Mouse (Mus musculus): Measurements from ENCODE around the gene Cd300a. TPM values are rescaled to one million over a fixed set of nuclear protein-coding genes. Genes with fewer than 3 reads are reported as not detected.
A peak's percentile ranks its signal among the peaks of the same experiment; 100 is the strongest.
"Not testable (repeated sequence)": the region's sequence is repeated elsewhere in the genome, so short reads cannot be mapped to it uniquely, and the experiment has no call there.

Cd300a gene
- polyA plus RNA-seq, 1 experiment from 2014 or later = 1.1 TPM

- no peaks in the 10 kb centered on the region for H3K36me3 ChIP-seq (ENCODE audit: control insufficient read depth, insufficient read depth, low read length)
- no peak for ATAC-seq (ENCODE audit: insufficient number of reproducible peaks, insufficient read depth, low FRiP score, low read depth)
- no peaks in the 10 kb centered on the region for H3K27me3 ChIP-seq (ENCODE audit: control insufficient read depth, insufficient read depth, low read length)
- H3K4me2 ChIP-seq (ENCODE audit: low read length) = no peak overlapping the region
- 67% methylated on average over 4 of the region's 4 CpGs for WGBS
- no peaks in the 10 kb centered on the region for H3K9me3 ChIP-seq (ENCODE audit: control insufficient read depth, low read length)
- no peak overlapping the region for H3K9ac ChIP-seq (ENCODE audit: low read length)
- peak overlapping the region; percentile 27 to 37; a peak in 3 of 4 replicates for H3K27ac ChIP-seq (replicated peaks in 1 of 2; ENCODE audit: control insufficient read depth in 1 of 2, insufficient read depth in 1 of 2, low read depth in 2 of 2, low read length in 2 of 2)
- H3K4me3 ChIP-seq (ENCODE audit: control insufficient read depth in 1 of 2, insufficient read depth in 1 of 2, low read depth in 1 of 2, low read length in 2 of 2) = no peak overlapping the region
- peaks cover 0 to 4% of the 10 kb centered on the region in 2 experiments; a peak in 1 of 4 replicates for H3K4me1 ChIP-seq (ENCODE audit: control insufficient read depth in 2 of 2, insufficient read depth in 2 of 2, low read length in 2 of 2)
Observed at GRCm38 (mm10) chr11:114884380-114885100, 5.3 kb upstream of the Cd300a start.

- ATAC-seq (ENCODE audit: insufficient number of reproducible peaks, insufficient read depth, low FRiP score, low read depth) = no peak
- Histone ChIP-seq H3K4me2 (ENCODE audit: low read length) (no peak overlapping the region), H3K36me3 (ENCODE audit: control insufficient read depth, insufficient read depth, low read length) (no peaks in the 10 kb centered on the region), H3K9me3 (ENCODE audit: control insufficient read depth, low read length) (no peaks in the 10 kb centered on the region), H3K4me3 (ENCODE audit: control insufficient read depth in 1 of 2, insufficient read depth in 1 of 2, low read depth in 1 of 2, low read length in 2 of 2) (no peak overlapping the region), H3K27me3 (ENCODE audit: control insufficient read depth, insufficient read depth, low read length) (no peaks in the 10 kb centered on the region), H3K27ac (replicated peaks in 1 of 2; ENCODE audit: control insufficient read depth in 1 of 2, insufficient read depth in 1 of 2, low read depth in 2 of 2, low read length in 2 of 2) (no peak overlapping the region), H3K9ac (ENCODE audit: low read length) (no peak overlapping the region), H3K4me1 (ENCODE audit: control insufficient read depth in 2 of 2, insufficient read depth in 2 of 2, low read length in 2 of 2) (no peaks in the 10 kb centered on the region)
- WGBS = 49% methylated on average over 5 of the region's 5 CpGs
Observed at GRCm38 (mm10) chr11:114890542-114890941, 701 bp downstream of the Cd300a start.

GRCm38 (mm10) chr11:114896085-114896484 is 6.2 kb downstream of the Cd300a start:
- ATAC-seq (ENCODE audit: insufficient number of reproducible peaks, insufficient read depth, low FRiP score, low read depth) = no peak
- Histone ChIP-seq H3K9ac (ENCODE audit: low read length) (no peak overlapping the region), H3K9me3 (ENCODE audit: control insufficient read depth, low read length) (no peaks in the 10 kb centered on the region), H3K27me3 (ENCODE audit: control insufficient read depth, insufficient read depth, low read length) (no peaks in the 10 kb centered on the region), H3K4me1 (ENCODE audit: control insufficient read depth in 2 of 2, insufficient read depth in 2 of 2, low read length in 2 of 2) (no peaks in the 10 kb centered on the region), H3K4me2 (ENCODE audit: low read length) (no peak overlapping the region), H3K4me3 (ENCODE audit: control insufficient read depth in 1 of 2, insufficient read depth in 1 of 2, low read depth in 1 of 2, low read length in 2 of 2) (no peak overlapping the region), H3K36me3 (ENCODE audit: control insufficient read depth, insufficient read depth, low read length) (no peaks in the 10 kb centered on the region), H3K27ac (replicated peaks in 1 of 2; ENCODE audit: control insufficient read depth in 1 of 2, insufficient read depth in 1 of 2, low read depth in 2 of 2, low read length in 2 of 2) (no peak overlapping the region)
- WGBS = 76% methylated on average over 3 of the region's 3 CpGs

DNA sequence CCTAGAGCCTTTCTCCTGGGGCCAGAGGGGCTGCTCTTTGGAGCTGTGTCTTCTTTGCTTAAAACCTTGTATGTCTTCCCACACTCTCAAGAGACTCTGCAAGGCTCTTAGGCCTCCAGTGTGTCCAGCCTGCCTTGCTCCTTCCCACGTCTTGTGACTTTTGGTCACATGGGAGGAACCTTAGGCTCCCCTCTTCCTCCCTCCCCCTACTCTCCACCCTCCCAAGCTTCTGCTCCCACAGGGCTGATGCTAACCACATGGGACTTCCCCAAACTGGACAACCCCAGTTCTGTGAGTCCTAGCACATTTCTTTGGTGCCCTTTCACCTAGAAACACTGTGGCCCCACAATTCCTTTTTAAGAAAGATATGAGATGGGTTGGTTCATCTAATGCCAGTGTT is 8.2 kb downstream of the Cd300a start:
- H3K4me2 ChIP-seq (ENCODE audit: low read length) = no peak overlapping the region
- no peak overlapping the region for H3K27ac ChIP-seq (replicated peaks in 1 of 2; ENCODE audit: control insufficient read depth in 1 of 2, insufficient read depth in 1 of 2, low read depth in 2 of 2, low read length in 2 of 2)
- no peak for ATAC-seq (ENCODE audit: insufficient number of reproducible peaks, insufficient read depth, low FRiP score, low read depth)
- no peak overlapping the region for H3K4me3 ChIP-seq (ENCODE audit: control insufficient read depth in 1 of 2, insufficient read depth in 1 of 2, low read depth in 1 of 2, low read length in 2 of 2)
- no peaks in the 10 kb centered on the region for H3K9me3 ChIP-seq (ENCODE audit: control insufficient read depth, low read length)
- no peaks in the 10 kb centered on the region for H3K4me1 ChIP-seq (ENCODE audit: control insufficient read depth in 2 of 2, insufficient read depth in 2 of 2, low read length in 2 of 2)
- no peaks in the 10 kb centered on the region for H3K36me3 ChIP-seq (ENCODE audit: control insufficient read depth, insufficient read depth, low read length)
- no peaks in the 10 kb centered on the region for H3K27me3 ChIP-seq (ENCODE audit: control insufficient read depth, insufficient read depth, low read length)
- no peak overlapping the region for H3K9ac ChIP-seq (ENCODE audit: low read length)
- WGBS = 54% methylated on average over 1 of the region's 1 CpGs

DNA sequence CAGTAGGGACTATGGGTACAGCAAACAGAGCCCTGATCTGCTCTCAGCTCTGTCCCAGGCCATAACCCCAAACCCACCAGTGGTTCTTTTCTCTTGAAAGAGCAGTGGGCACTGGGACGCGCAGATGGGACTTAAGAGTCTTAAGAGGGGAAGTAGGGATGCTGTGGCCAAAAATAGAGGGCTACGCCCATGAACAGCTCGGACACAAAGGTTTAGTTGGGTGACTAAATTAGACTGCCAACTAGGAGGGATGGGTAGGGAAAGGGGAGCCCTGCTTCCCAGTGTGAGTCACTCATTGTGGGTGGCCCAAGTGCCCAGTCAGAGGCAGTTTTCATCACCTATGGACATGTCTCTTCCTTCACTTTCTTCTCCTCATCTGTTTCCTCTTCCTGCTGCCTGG is 13.4 kb downstream of the Cd300a start:
- ATAC-seq (ENCODE audit: insufficient number of reproducible peaks, insufficient read depth, low FRiP score, low read depth) = no peak
- Histone ChIP-seq H3K4me1 (ENCODE audit: control insufficient read depth in 2 of 2, insufficient read depth in 2 of 2, low read length in 2 of 2) (no peaks in the 10 kb centered on the region), H3K4me3 (ENCODE audit: control insufficient read depth in 1 of 2, insufficient read depth in 1 of 2, low read depth in 1 of 2, low read length in 2 of 2) (no peak overlapping the region), H3K36me3 (ENCODE audit: control insufficient read depth, insufficient read depth, low read length) (no peaks in the 10 kb centered on the region), H3K27me3 (ENCODE audit: control insufficient read depth, insufficient read depth, low read length) (no peaks in the 10 kb centered on the region), H3K9ac (ENCODE audit: low read length) (no peak overlapping the region), H3K27ac (replicated peaks in 1 of 2; ENCODE audit: control insufficient read depth in 1 of 2, insufficient read depth in 1 of 2, low read depth in 2 of 2, low read length in 2 of 2) (no peak overlapping the region), H3K4me2 (ENCODE audit: low read length) (no peak overlapping the region), H3K9me3 (ENCODE audit: control insufficient read depth, low read length) (no peaks in the 10 kb centered on the region)
- 67% methylated on average over 4 of the region's 4 CpGs for WGBS

GRCm38 (mm10) chr11:114907567-114907966 is 17.7 kb downstream of the Cd300a start:
- Histone ChIP-seq H3K9me3 (ENCODE audit: control insufficient read depth, low read length) (no peaks in the 10 kb centered on the region), H3K27ac (replicated peaks in 1 of 2; ENCODE audit: control insufficient read depth in 1 of 2, insufficient read depth in 1 of 2, low read depth in 2 of 2, low read length in 2 of 2) (no peak overlapping the region), H3K4me2 (ENCODE audit: low read length) (no peak overlapping the region), H3K27me3 (ENCODE audit: control insufficient read depth, insufficient read depth, low read length) (no peaks in the 10 kb centered on the region), H3K9ac (ENCODE audit: low read length) (no peak overlapping the region), H3K4me3 (ENCODE audit: control insufficient read depth in 1 of 2, insufficient read depth in 1 of 2, low read depth in 1 of 2, low read length in 2 of 2) (no peak overlapping the region), H3K4me1 (ENCODE audit: control insufficient read depth in 2 of 2, insufficient read depth in 2 of 2, low read length in 2 of 2) (no peaks in the 10 kb centered on the region), H3K36me3 (ENCODE audit: control insufficient read depth, insufficient read depth, low read length) (no peaks in the 10 kb centered on the region)
- WGBS = 66% methylated on average over 4 of the region's 4 CpGs
- ATAC-seq (ENCODE audit: insufficient number of reproducible peaks, insufficient read depth, low FRiP score, low read depth) = no peak

- 44% methylated on average over 4 of the region's 4 CpGs for WGBS
Observed at GRCm38 (mm10) chr11:114908086-114908485, 18.2 kb downstream of the Cd300a start.

GRCm38 (mm10) chr11:114909538-114909937 is 19.7 kb downstream of the Cd300a start:
- not testable (repeated sequence) for H3K4me1 ChIP-seq (ENCODE audit: control insufficient read depth in 2 of 2, insufficient read depth in 2 of 2, low read length in 2 of 2); H3K4me2 ChIP-seq (ENCODE audit: low read length); ATAC-seq (ENCODE audit: insufficient number of reproducible peaks, insufficient read depth, low FRiP score, low read depth); H3K27me3 ChIP-seq (ENCODE audit: control insufficient read depth, insufficient read depth, low read length); H3K9ac ChIP-seq (ENCODE audit: low read length); H3K4me3 ChIP-seq (ENCODE audit: control insufficient read depth in 1 of 2, insufficient read depth in 1 of 2, low read depth in 1 of 2, low read length in 2 of 2); H3K36me3 ChIP-seq (ENCODE audit: control insufficient read depth, insufficient read depth, low read length); H3K27ac ChIP-seq (replicated peaks in 1 of 2; ENCODE audit: control insufficient read depth in 1 of 2, insufficient read depth in 1 of 2, low read depth in 2 of 2, low read length in 2 of 2); H3K9me3 ChIP-seq (ENCODE audit: control insufficient read depth, low read length)
- 40% methylated on average over 3 of the region's 3 CpGs for WGBS

More at GRCm38 (mm10) chr11:114908086-114908485, 18.2 kb downstream of the Cd300a start:
- no peak overlapping the region for H3K4me2 ChIP-seq (ENCODE audit: low read length)
- H3K27me3 ChIP-seq (ENCODE audit: control insufficient read depth, insufficient read depth, low read length) = no peaks in the 10 kb centered on the region
- H3K36me3 ChIP-seq (ENCODE audit: control insufficient read depth, insufficient read depth, low read length) = no peaks in the 10 kb centered on the region
- H3K4me3 ChIP-seq (ENCODE audit: control insufficient read depth in 1 of 2, insufficient read depth in 1 of 2, low read depth in 1 of 2, low read length in 2 of 2) = no peak overlapping the region
- no peak overlapping the region for H3K27ac ChIP-seq (replicated peaks in 1 of 2; ENCODE audit: control insufficient read depth in 1 of 2, insufficient read depth in 1 of 2, low read depth in 2 of 2, low read length in 2 of 2)
- no peaks in the 10 kb centered on the region for H3K4me1 ChIP-seq (ENCODE audit: control insufficient read depth in 2 of 2, insufficient read depth in 2 of 2, low read length in 2 of 2)
- no peak for ATAC-seq (ENCODE audit: insufficient number of reproducible peaks, insufficient read depth, low FRiP score, low read depth)
- no peaks in the 10 kb centered on the region for H3K9me3 ChIP-seq (ENCODE audit: control insufficient read depth, low read length)
- H3K9ac ChIP-seq (ENCODE audit: low read length) = no peak overlapping the region
